Mouse (Mus musculus) heart, adult 2 months (tissue): ENCODE results near the gene Pdia4.

Experiments used
- CTCF ChIP-seq: fragments of 200-600 bp; IDR thresholded peaks from 2 replicates; pipeline ENCODE4 v1.8.1; 2022; ENCODE audit warnings: antibody characterized with exemption, mild to moderate bottlenecking, moderate library complexity
- EP300 ChIP-seq: fragments of 200-500 bp; IDR thresholded peaks from 2 replicates; pipeline ENCODE4 v1.6.1; 2011; ENCODE audit warnings: low read depth, low read length, control low read depth; ENCODE audit not compliant: insufficient read depth
- POLR2A ChIP-seq: fragments of 200-500 bp; IDR thresholded peaks from 2 replicates; pipeline ENCODE4 v1.6.1; 2011; ENCODE audit warnings: mild to moderate bottlenecking, low read depth, low read length, control low read depth; ENCODE audit not compliant: insufficient read depth

- TF ChIP-seq POLR2A (no peak), CTCF (no peak), EP300 (no peak)
Observed at GRCm38 (mm10) chr6:47841077-47841476, 27.8 kb upstream of the Pdia4 start.
